Mouse (Mus musculus) left cerebral cortex, adult 11 months (tissue): ENCODE measurements around the gene Hmgb1.

ENCODE experiments used
- DNase-seq: peaks from one replicate; pipeline ENCODE4 v3.0.0; 2022; ENCODE audit warnings: low spot score

Gene Hmgb1

DNA sequence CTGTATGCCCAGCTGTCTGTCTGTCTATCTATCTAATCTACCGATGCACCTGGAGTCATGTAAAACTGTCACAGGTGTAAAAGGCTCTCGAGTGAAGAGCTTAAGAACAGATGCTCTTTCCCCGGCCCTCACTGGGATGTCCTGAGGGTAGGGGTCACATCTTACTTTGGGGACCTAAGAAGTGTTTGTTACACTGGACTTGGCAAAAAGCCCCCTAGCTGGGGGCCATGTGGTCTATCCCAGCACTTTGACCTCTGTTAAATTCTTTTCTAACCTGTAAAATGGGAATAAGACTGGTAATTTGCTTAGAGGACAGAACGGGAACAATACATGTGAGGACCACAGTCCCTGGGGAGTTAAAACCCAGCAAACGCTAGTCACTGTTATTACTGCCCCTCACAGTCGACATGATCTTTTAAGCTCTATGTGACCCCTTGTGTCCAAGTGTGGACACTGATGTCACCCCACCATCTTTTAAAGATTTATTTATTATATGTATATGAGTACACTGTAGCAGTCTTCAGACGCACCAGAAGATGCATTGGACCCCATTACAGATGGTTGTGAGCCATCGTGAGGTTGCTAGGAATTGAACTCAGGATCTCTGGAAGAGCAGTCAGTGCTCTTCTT lies 80.1 kb downstream of the Hmgb1 start:
- DNase-seq, result no peak

DNA sequence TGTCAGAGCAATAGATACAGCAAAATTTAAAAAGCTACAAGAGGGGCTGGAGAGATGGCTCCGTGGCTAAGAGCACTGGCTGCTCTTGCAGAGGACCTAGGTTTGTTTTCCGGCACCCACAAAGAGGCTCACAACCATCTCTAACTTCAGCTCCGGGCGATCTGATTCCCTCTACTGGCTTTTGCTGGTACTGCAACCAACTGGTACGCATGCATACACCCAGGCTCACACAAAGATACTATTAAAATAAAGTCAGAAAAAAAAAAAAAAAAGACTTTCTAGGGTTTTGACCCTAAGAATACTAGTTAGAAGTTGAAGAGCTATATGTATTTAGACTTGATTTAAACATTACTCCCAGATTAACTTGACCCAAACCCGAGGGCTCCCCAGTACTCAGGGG lies 82.4 kb downstream of the Hmgb1 start:
- DNase-seq, result no peak

DNA sequence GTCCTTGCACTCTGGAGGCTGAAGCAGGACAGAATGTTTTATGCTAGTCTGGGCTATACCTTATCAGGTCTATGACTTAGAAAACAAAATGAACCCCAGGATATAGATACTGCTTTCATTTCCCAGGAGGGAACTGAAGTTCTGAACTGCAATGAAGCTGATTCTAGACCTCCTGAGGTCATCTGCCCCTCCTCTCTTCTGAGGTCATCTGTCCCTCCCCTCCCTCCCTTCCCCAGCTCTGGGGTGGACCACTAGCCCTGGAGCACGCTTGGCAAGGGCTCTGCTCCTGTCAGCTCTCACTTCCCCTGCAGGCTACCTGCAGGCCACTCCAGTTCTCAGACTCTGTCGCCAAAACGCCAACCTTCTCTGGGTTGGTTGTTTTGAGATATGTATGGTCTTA lies 84.2 kb downstream of the Hmgb1 start:
- no peak for DNase-seq

DNA sequence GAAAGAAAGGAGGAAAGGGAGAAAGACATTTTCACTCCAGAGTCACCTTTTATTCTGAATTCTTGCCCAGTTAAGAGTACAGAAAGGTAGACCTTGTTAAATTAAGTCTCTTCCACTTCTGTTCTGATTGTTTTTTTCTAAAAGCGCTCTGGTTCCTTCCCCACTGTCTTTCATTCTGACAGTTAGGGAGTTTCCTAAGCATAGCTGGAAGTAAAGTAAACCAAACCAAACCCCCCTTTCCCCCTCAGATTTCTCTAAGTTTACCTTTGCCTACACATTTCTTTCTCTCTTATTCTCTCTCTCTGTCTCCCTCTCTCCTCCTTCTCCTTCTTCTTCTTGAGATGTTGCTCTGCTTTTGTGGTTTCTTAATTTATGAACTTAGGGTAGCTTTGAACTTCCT lies 85.3 kb downstream of the Hmgb1 start:
- DNase-seq, result no peak

DNA sequence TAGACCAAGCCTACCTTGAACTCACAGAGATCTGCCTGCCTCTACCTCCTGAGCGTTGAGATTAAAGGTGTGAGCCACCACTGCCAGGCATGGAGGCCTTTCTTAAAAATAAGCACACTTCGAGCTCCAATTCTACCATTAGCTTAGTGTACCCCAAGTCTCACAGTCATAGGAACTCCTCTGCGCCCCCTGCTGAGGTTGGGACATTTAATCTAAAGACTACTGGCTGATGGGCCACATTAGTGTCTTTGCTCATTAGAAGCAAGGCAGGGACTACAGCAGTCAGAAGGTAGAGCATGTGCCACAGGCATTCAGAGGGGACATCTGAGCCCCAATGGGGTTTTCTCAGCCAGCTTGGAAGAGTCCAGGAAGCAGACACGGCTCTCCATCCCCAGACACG lies 86.4 kb downstream of the Hmgb1 start:
- DNase-seq, result no peak

DNA sequence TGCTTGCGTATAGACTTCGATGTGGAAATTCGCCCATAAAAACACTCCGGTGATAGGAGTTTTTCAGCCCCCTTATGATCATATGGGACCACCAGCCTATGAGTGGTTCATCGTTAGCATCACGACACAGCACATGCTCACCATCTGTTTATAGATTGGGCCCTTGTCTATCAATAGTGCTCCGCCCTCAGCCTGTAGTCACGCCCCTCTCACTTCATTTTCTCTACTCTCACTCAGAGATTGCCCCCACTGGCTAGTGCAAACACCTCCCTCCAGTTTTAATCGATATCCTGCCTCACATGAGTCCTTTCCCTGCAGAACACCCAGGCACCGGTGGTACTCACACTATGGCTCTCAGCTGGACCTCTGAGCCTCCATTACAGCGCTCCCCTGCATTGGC lies 88.0 kb downstream of the Hmgb1 start:
- DNase-seq, result no peak

DNA sequence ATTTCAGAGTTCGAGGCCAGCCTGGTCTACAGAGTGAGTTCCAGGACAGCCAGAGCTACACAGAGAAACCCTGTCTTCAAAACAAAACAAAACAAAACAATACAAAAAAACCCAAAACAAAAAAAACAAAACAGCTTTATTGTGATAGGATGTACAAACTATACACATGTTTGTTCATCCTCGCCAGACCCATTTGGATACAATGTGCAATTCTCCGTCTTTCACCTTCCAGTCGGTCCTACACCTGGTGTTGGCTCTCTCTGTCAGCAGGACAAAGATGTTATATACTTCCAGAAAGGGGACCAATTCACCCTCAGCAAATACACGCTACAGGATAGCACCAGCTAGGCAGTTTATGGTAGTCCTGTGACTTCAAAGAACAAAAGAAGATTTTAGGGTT lies 91.4 kb downstream of the Hmgb1 start:
- DNase-seq, result no peak

DNA sequence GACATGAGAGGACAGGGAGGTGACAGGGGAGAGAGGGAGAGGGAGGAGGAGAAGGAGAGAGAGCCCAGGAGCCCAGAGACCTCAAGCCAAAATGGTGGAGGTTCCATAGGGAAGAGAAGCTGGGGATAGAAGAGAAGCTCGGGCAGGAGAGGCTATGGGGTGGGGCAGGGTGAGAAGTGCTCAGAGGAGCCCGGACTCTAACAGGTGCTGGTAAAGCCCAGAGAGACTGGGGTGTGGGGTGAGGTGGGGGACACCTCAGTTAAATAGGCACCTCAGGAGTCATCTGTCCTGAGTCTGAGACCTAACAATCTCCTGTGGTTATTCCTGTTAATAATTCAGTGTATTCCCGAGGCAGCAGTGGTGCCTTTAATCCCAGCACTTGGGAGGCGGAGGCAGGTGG lies 91.8 kb downstream of the Hmgb1 start:
- no peak for DNase-seq

DNA sequence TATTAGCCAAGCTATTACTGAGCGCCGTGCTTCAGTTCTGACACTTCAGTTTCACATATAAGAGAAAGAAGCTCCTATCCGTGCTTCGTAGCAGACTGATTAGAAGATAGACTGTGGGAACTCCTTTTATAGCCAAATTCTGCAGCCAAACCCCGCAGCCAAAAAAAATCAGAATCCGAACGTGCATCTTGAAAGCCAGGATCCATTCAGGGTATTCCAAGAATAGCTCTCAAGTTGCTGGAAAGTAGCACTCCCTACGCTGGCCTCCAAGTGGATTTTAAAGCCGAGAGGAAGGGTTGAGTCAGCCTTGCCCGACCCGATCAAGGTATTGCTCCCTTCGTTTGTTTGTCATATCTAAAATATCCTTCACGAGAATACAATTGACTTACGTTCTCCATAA lies 93.0 kb downstream of the Hmgb1 start:
- DNase-seq, result no peak

DNA sequence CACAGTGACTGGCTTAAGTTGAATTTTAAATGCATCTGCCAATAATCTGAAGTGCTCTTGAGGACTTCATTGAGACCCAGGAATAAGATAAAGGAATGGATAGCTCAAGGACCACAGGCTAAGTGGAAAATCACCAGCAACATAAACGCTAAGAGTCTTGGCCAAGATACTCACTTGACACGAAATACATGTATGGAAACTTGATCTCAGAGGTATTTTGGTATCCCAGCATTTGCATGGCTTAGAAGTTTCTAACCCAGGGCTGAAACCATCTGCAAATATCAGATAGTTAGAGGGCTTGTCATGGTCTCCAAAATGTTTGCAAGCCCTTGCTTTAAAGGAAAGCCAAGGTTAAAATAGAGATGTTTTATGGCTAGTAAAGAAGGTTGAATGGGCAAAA lies 94.4 kb downstream of the Hmgb1 start:
- no peak for DNase-seq

DNA sequence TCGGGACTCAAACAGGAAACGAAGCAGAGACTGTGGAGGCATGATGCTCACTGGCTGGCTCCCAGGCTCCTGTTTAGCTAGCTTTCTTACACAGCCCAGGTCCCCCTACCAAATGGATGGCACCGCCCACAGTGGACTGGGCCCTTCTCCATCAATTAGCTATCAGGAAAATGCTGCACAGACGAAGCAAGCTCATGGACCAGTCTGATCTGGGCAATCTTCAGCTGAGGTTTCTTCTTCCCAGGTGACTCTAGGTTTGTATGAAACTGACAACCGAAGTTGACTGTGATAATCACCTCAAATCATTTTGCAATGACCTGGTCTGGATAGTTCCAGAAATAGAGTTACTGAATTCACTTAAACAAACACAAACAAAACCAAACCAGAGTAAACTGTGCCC lies 94.8 kb downstream of the Hmgb1 start:
- DNase-seq, result no peak

DNA sequence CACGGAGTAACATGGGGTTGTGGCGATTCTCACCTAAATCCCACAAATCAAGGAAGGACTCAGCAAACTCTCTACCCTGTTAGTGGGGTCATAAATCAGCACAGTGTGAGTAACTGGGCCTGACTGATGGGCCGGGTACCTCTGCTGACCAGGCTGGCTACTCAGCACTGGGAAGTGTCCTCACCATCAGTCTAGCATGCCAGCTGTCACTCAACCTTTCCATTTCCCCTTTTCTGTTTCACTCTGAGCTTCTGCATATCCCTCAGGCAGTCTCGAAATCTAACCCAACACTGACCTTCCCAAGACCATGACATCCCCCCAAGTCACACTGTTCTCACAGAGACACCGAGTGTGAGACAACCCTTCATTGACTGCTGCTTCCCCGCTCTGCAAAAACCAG lies 95.4 kb downstream of the Hmgb1 start:
- no peak for DNase-seq

DNA sequence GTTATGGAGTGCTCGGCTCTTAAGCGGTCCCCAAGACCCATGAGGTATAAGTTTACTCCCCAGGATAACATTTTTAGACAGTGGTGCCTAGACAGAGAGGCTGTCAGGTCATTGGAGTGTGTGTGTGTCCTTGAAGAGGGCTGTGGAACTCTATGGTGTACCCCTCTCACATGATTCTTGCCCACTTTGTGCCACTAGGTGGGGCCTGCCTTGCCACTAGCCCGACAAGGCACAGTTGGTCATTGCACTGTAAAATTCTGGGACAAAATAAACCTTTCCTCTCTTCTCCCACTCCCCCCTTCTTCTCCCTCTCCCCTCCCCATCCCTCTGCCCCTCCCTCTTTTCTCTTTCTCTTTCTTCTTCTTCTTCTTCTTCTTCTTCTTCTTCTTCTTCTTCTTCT lies 96.1 kb downstream of the Hmgb1 start:
- DNase-seq, result no peak

DNA sequence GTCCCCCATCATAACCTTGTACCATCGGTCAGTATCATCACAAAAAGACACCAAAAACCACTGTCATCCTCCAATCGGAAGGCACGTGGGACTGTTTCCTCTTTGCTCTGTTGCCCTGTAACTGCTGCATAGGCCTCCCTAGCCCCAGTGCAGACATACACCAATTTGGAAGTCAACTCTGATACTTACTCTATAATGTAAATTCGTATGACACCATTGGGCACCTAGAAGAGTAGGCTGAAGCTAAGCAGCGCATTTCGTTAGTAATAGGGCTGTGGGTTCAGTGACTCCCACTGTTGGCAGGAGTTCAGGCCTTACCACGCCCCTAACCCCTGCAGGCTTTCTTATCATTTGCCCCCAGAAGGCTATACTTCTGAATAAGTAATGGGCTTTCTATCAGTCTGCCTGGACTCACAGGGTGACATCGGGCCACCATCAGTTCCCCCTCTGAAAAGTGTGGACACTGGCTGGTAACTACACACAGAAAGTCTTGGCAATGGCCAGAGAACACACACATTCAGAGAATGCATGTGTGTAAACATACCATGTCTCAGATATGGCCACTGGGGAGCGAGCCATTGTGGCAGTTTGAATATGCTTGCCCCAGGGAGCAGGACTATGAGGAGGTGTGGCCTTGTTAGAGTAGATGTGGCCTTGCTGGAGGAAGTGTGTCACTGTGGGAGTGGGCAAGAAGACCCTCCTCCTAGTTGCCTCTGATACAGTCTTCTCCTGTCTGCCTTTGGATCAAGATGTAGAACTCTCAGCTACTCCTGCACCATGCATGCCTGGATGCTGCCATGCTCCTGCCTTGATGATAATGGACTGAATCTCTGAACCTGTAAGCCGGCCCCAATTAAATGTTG lies 97.7 kb downstream of the Hmgb1 start:
- DNase-seq, result no peak

DNA sequence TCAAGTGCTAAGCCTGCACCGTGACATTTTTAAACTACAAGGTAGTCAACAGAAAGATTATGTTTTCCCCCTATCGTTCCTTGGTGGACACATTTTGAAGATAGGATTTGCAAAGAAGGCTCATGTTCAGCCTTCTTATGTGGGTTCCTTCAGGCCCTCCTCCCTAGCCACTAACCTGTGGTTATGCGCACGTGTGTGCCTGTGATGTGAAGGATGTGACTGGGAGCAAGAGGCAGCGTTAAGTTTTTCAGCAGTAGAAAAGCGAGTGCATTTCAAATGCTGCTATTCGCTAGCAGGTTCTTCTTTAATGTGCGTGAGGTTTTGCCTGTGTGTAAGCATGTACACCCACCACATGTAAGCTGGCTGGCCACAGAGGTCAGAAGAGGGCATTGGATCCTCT lies 103.8 kb downstream of the Hmgb1 start:
- DNase-seq, result no peak

DNA sequence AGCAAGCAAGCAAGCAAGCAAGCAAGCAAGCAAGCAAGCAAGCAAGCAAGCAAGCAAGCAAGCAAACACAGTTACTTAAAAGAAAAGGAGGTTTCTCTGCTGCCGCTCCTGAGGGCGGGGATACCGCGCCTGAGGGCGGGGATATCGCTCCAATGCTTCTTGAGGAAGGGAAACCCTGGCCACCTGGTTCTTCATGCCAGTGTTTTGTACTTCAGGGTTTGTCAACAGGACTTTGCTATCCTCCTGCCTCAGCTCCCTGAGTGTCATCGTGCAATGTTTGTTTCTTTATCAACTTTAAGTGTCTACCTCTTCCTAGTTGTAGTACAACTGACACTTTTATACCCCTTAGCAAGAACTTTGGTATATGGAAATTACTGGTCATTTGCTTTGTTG lies 104.5 kb downstream of the Hmgb1 start:
- DNase-seq, result no peak

DNA sequence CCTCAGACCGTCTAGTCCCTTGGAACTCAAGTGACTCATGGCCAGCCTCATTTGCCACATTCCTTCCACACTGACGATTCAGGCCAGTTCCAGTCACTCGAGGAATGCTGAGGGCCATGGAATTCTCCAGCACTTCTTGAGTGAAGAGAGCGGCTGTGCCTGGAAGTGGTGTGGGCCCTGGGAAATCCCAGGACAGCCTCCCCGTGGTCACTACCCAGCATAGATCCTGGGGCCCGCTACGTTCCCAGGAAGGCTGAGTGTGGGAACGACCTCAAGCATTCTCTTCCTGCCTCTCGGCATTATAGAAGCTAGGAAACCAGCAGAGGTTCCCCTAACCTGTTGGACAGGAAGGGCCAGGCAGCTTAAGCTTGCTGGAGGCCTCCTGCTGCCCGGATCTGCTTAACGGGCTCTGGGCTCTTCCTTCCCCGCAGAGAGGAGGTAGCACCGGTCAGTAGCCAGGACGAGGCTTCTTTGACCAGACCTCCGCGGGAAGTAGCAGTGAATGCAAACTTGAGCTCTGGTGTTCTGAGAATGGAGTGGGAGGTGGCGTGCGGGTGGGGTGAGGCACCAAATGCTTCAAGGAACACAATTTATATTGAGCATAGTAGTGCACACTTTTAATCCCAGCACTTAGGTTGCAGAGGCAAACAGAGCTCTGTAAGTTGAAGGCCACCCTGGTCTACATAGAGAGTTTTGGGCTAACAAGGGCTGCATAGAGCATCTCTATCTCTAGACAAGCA lies 105.1 kb downstream of the Hmgb1 start:
- no peak for DNase-seq

DNA sequence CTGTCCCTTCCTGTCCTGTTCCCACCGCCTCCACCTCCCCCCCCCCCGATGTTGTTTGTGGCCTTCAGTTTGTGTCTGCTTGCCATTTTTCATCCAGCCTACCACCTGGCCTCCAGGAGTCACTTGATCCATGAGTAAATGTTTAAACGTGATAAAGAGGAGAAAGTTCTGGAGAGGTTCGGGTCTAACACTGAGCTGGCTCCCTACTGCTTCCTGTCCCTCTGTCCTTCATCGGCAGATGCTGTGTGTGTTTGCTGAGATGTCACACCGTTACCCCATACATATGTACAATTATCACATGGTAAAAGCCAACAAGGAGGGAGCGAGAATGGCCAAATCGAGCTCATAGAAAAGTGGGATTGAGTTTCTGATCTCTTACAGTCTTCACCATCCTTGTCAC lies 107.2 kb downstream of the Hmgb1 start:
- DNase-seq, result no peak

DNA sequence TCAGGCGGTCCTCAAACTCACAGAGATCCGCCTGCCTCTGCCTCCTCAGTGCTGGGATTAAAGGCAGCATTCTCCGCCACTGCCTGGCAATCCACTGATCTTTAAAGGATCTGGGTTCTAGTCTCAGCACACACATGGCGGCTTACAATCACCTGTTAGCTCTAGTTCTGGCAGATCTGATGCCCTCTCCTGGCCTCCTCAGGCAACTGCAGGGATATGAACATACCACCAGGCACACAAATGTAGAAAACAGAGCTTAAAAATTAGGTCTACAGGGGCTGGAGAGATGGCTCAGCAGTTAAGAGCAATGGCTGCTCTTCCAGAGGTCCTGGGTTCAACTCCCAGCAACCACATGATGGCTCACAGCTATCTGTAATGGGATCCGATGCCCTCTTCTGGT lies 112.7 kb downstream of the Hmgb1 start:
- no peak for DNase-seq

DNA sequence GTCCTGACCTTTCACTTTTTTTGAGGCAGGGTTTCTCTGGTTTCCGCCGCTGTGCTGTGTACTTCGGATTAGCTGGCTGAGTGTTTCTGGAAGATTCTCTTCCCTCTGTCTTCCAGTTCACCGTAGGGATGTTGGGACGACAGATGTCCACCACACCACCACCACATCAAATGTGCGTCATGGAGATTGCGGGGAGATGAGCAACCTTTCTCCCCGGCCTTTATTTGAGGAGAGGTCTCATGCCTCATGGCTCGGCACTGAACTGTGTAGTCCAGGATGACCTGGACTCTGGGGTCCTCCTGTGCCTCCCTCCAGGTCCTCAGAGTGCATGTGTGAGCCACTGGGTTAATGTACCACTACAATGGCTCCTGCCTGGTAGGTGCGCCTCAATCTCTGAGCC lies 115.5 kb downstream of the Hmgb1 start:
- no peak for DNase-seq

DNA sequence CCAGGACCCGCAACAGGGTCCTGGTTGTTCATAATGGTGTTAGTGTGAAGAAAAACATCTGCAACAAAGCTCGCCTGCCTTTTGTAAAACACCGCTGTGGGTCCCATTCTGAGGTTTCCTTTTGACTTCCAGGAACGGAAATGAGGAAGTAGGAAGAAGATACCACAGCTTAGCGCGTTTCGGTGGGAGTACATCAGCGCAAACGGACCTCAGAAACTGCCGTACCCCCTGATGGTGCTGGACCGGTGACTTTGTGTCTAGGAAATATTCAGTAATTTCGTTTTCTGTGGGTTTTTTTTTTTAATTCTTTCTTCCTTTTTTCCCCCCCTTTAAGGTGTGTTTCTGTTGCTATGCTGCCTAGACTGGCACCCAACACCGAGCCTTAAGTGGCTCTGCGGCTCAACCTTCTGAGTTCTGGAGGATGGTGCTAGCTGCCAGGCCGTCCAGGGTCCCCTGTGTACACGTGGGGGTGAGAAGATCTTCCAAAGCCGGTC lies 116.0 kb downstream of the Hmgb1 start:
- no peak for DNase-seq

DNA sequence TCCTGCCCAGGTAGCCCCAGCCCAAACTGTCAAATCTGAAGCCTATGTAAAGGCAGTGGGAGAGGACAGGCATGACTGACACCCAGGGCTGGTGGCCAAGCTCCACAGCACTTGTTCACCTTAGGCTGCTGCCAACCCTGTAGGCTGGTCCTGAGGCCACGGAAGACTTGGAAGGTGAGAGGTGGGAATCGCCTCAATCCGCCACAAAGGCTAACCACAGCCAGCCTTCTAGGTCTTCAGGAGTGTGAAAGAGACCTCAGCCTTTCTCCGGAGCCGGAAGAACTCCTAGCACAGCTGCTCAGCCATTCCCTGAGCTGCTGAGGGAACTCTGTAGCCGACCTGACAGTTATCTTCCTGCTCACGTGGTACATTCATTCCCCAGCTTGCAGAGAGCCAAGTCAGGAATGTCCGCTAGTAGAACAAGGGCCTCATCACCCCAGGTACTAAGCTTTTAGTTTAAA lies 116.8 kb downstream of the Hmgb1 start:
- no peak for DNase-seq

DNA sequence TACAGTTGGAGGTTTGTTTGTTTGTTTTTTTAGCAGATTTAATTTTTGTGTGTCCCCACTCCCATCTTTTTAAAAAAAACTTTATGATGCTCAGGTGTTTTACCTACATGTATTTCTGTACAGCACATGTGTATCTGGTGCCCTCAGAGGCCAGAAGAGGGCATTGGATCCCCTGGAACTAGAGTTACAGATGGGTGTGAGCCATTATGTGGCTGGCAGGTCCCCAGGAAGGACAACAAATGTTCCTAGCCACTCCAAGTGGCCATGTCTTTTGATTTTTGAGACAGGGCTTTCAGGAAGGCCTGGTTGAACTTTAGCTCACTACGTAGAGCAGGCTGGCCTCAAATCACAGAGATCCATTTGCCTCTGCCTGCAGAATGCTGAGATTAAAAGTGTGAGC lies 121.5 kb downstream of the Hmgb1 start:
- DNase-seq, result no peak
